ENCODE assay signal across 9 mouse cellular contexts in the genomic region with DNA sequence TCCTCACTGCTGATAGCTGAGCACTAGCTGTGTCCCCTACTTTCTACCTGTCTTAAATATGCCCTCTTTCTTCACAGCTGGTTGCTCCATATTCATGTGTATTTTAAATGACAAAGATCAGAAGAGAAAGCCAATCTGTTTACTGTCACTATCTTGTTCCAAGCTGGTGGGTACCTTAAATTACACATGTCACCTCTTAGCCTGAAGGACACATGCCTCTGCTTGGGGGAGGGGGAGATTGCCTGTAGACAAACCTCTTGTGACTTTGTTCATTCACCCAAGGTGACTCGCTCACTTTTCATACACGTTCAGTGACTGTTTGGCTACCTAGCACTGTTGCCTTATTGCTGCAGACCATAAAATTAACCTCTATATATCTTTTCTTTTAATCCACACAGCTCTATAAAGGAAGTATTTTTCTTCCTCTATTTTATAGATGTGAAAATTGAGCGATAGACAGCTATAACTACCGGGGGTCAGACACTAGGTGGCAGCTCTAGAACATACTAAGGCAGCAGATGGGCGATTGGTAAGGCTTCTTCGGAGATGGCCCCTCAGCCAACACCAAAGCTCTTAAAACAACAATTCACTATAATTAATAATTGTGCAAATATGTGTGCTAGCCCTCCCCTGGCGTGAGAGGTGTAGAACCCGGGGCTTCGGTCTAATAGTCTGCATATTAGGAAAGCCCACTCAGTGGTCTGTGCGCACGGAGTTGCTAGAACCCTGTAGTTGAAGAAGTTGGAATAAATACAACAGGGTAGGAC. TPM values are rescaled to one million over a fixed set of nuclear protein-coding genes. Genes with fewer than 3 reads are reported as not detected.
DNase-seq lines count a peak whose midpoint lies in the region; ATAC-seq and TF ChIP-seq lines count a peak whose summit lies in the region.
"Had no signal": no experiment of that assay in that cellular context is flagged by ENCODE, and none has a peak within 500 bp of the region (broad histone marks: within the 10 kb centered on the region; RNA-seq: fewer than 3 reads in every experiment).

No protein-coding gene starts in this region.

- H3K27me3 ChIP-seq in liver, embryonic 12.5 days (replicated peaks) = no peaks in the 10 kb centered on the region
- no peaks in the 10 kb centered on the region for H3K27me3 ChIP-seq in cerebellum, adult 2 months (ENCODE audit: control insufficient read depth, insufficient read depth, low read length)
- H3K27me3 ChIP-seq in limb, embryonic 14.5 days (ENCODE audit: control insufficient read depth, insufficient read depth, low read length) = no peaks in the 10 kb centered on the region
- no peaks in the 10 kb centered on the region for H3K27me3 ChIP-seq in neural tube, embryonic 11.5 days (ENCODE audit: control insufficient read depth, insufficient read depth, low read length)
- H3K27me3 ChIP-seq: limb, embryonic 12.5 days had no signal

- no peak for ATAC-seq in liver, embryonic 12.5 days
- ATAC-seq in limb, embryonic 14.5 days (ENCODE audit: low FRiP score, low read depth) = no peak
- ATAC-seq in neural tube, embryonic 11.5 days (ENCODE audit: insufficient read depth, low FRiP score, low TSS enrichment) = peak; percentile 56

- peaks cover 31% of the 10 kb centered on the region for H3K36me3 ChIP-seq in liver, embryonic 12.5 days
- H3K36me3 ChIP-seq in limb, embryonic 14.5 days (ENCODE audit: control insufficient read depth, insufficient read depth, low read length) = peaks cover 9% of the 10 kb centered on the region
- H3K36me3 ChIP-seq in neural tube, embryonic 11.5 days (ENCODE audit: control insufficient read depth, insufficient read depth, low read length) = no peaks in the 10 kb centered on the region

- TF ChIP-seq CTCF in cerebellum, adult 2 months (IDR thresholded peaks at IDR 0.05; ENCODE audit: borderline replicate concordance, insufficient read depth, low read depth, low read length) = peak; percentile 68

- H3K4me1 ChIP-seq in liver, embryonic 12.5 days = peaks cover 23% of the 10 kb centered on the region
- H3K4me1 ChIP-seq in cerebellum, adult 2 months (ENCODE audit: control insufficient read depth, insufficient read depth, low read length) = no peaks in the 10 kb centered on the region
- no peaks in the 10 kb centered on the region for H3K4me1 ChIP-seq in limb, embryonic 14.5 days (ENCODE audit: control insufficient read depth, insufficient read depth, low read length)
- H3K4me1 ChIP-seq in neural tube, embryonic 11.5 days (ENCODE audit: control insufficient read depth, insufficient read depth, low read length) = no peaks in the 10 kb centered on the region
- H3K4me1 ChIP-seq: limb, embryonic 12.5 days had no signal

- peak; percentile 42 for DNase-seq in liver
- DNase-seq in cerebellum, adult 2 months = peak; percentile 59 to 63
- DNase-seq in frontal cortex, postnatal 25 days (ENCODE audit: low spot score in 2 of 2) = peak; percentile 30 to 37
- DNase-seq in kidney, adult 9 months = peak; percentile 56
- DNase-seq in limb, embryonic 14.5 days (ENCODE audit: low spot score) = peak; percentile 75
- DNase-seq in neural tube, embryonic 11.5 days (ENCODE audit: low spot score) = peak; percentile 53
- DNase-seq in c-Kit-positive CD71-positive TER-119-positive erythroid progenitor cells, embryonic 14.5 days (ENCODE audit: low spot score) = no peak

- no peak overlapping the region for H3K4me3 ChIP-seq in liver, embryonic 12.5 days
- H3K4me3 ChIP-seq in cerebellum, adult 2 months (replicated peaks; ENCODE audit: insufficient read depth, low read depth, low read length) = no peak overlapping the region
- no peak overlapping the region for H3K4me3 ChIP-seq in limb, embryonic 14.5 days (replicated peaks; ENCODE audit: low read length)
- no peak overlapping the region for H3K4me3 ChIP-seq in neural tube, embryonic 11.5 days (ENCODE audit: low read depth, low read length)
- H3K4me3 ChIP-seq: limb, embryonic 12.5 days had no signal

- no peaks in the 10 kb centered on the region for H3K9me3 ChIP-seq in liver, embryonic 12.5 days (replicated peaks)
- H3K9me3 ChIP-seq in limb, embryonic 14.5 days (ENCODE audit: control insufficient read depth, low read length) = no peaks in the 10 kb centered on the region
- no peaks in the 10 kb centered on the region for H3K9me3 ChIP-seq in neural tube, embryonic 11.5 days (ENCODE audit: control insufficient read depth, low read length)
- H3K9me3 ChIP-seq: limb, embryonic 12.5 days had no signal

- no peak overlapping the region for H3K4me2 ChIP-seq in liver, embryonic 12.5 days
- H3K4me2 ChIP-seq in limb, embryonic 14.5 days (replicated peaks; ENCODE audit: low read depth, low read length, severe bottlenecking) = no peak overlapping the region
- H3K4me2 ChIP-seq in neural tube, embryonic 11.5 days (ENCODE audit: low read depth) = no peak overlapping the region
- H3K4me2 ChIP-seq: limb, embryonic 12.5 days had no signal

- H3K9ac ChIP-seq in liver, embryonic 12.5 days = no peak overlapping the region
- H3K9ac ChIP-seq in limb, embryonic 14.5 days (ENCODE audit: low read depth, low read length, severe bottlenecking) = no peak overlapping the region
- no peak overlapping the region for H3K9ac ChIP-seq in neural tube, embryonic 11.5 days (ENCODE audit: low read length)
- H3K9ac ChIP-seq: limb, embryonic 12.5 days had no signal

- H3K27ac ChIP-seq in liver, embryonic 12.5 days = no peak overlapping the region
- H3K27ac ChIP-seq in cerebellum, adult 2 months (ENCODE audit: insufficient read depth, low read length) = no peak overlapping the region
- H3K27ac ChIP-seq in limb, embryonic 14.5 days (replicated peaks; ENCODE audit: low read depth, low read length) = no peak overlapping the region
- H3K27ac ChIP-seq in neural tube, embryonic 11.5 days (ENCODE audit: low read depth, low read length) = no peak overlapping the region
- H3K27ac ChIP-seq: limb, embryonic 12.5 days had no signal

- 40% methylated on average over 11 of the region's 11 CpGs for WGBS in liver, embryonic 12.5 days (ENCODE audit: insufficient replicate concordance)
- WGBS in cerebellum, adult 2 months = 40% methylated on average over 11 of the region's 11 CpGs
- 59% methylated on average over 11 of the region's 11 CpGs for WGBS in limb, embryonic 14.5 days
- WGBS in neural tube, embryonic 11.5 days = 61% methylated on average over 11 of the region's 11 CpGs

- TF ChIP-seq POLR2A in cerebellum, adult 2 months (IDR thresholded peaks at IDR 0.05; ENCODE audit: borderline replicate concordance, insufficient read depth, low read length) = no peak
- TF ChIP-seq POLR2A in limb, embryonic 14.5 days (IDR thresholded peaks at IDR 0.05; ENCODE audit: borderline replicate concordance, extremely low read depth, insufficient read depth, insufficient read length) = no peak

RNA-seq across cellular contexts. Expression of a gene that starts 22.7 kb away (rescaled TPM):
- polyA plus RNA-seq in liver, embryonic 12.5 days (2016; fragmentation: Nextera tagmentation; extraction: Ambion mirVana) = 157 and 159 TPM in 2 replicates
- polyA plus RNA-seq in cerebellum, adult 2 months (2012; rRNA removed) = 84.3 and 90.4 TPM in 2 replicates
- 40.7 and 54.5 TPM in 2 replicates for polyA plus RNA-seq in limb, embryonic 14.5 days (2012; rRNA removed)
- 88.7 and 95.8 TPM in 2 replicates for polyA plus RNA-seq in limb, embryonic 14.5 days (2014; fragmentation: Nextera tagmentation; extraction: Ambion mirVana)
- 130 and 133 TPM in 2 replicates for polyA plus RNA-seq in neural tube, embryonic 11.5 days (2014; fragmentation: Nextera tagmentation; extraction: Ambion mirVana)

RNA-seq across cellular contexts. Expression of a gene that starts 25.1 kb away (rescaled TPM):
- 0.06 TPM in 1 of 2 replicates, not detected in the other for polyA plus RNA-seq in liver, embryonic 12.5 days (2016; fragmentation: Nextera tagmentation; extraction: Ambion mirVana)
- polyA plus RNA-seq in cerebellum, adult 2 months (2012; rRNA removed) = 0.38 and 0.44 TPM in 2 replicates
- 0.13 TPM in 1 of 2 replicates, not detected in the other for polyA plus RNA-seq in limb, embryonic 14.5 days (2012; rRNA removed)
- polyA plus RNA-seq in limb, embryonic 14.5 days (2014; fragmentation: Nextera tagmentation; extraction: Ambion mirVana) = 0.08 TPM in 1 of 2 replicates, not detected in the other
- polyA plus RNA-seq in neural tube, embryonic 11.5 days (2014; fragmentation: Nextera tagmentation; extraction: Ambion mirVana) = 0.15 and 0.29 TPM in 2 replicates
- polyA plus RNA-seq: limb, embryonic 12.5 days had no signal
